Mouse (Mus musculus) kidney, adult 2 months (tissue): ENCODE data around the gene Peak1.

ENCODE experiments used
- CTCF ChIP-seq: fragments of 200-500 bp; conservative IDR thresholded peaks from 2 replicates; pipeline ENCODE4 v1.5.1; 2011; ENCODE audit warnings: low read depth, mild to moderate bottlenecking, control low read depth, low read length, moderate library complexity, mixed read lengths; ENCODE audit not compliant: insufficient read depth, insufficient read length
- POLR2A ChIP-seq: fragments of 200-500 bp; IDR thresholded peaks from one replicate; pipeline ENCODE4 v1.6.1; 2011; ENCODE audit warnings: low read depth, low read length, control low read depth

GRCm38 (mm10) chr9:56309079-56309478, 108.8 kb downstream of the Peak1 start:
- TF ChIP-seq CTCF (no peak), POLR2A (no peak)
